Mouse (Mus musculus) kidney, adult 8-10 months (tissue): ENCODE measurements around the gene Cst6.
A peak's percentile ranks its signal among the peaks of the same experiment; 100 is the strongest.
"Not testable (repeated sequence)": the region's sequence is repeated elsewhere in the genome, so short reads cannot be mapped to it uniquely, and the experiment has no call there.

Source experiments
- DNase-seq, 2 experiments: peaks; one replicate each; pipeline ENCODE4 v3.0.0; 2022

The Cst6 gene

GRCm38 (mm10) chr19:5349502-5349873 lies at the start of gene Cst6:
TSS of gene Cst6 (minus strand) at chr19:5349574.
- not testable (repeated sequence) for DNase-seq

- DNase-seq: no peak
Measured at GRCm38 (mm10) chr19:5395371-5395770, 46.0 kb upstream of the Cst6 start.

- DNase-seq: no peak
Measured at GRCm38 (mm10) chr19:5394168-5394567, 44.8 kb upstream of the Cst6 start.

- peak; percentile 65 to 86 for DNase-seq
Measured at GRCm38 (mm10) chr19:5392892-5393291, 43.5 kb upstream of the Cst6 start.

GRCm38 (mm10) chr19:5390416-5390815 lies 41.0 kb upstream of the Cst6 start:
- DNase-seq: no peak

- DNase-seq: no peak
Measured at GRCm38 (mm10) chr19:5389647-5390046, 40.3 kb upstream of the Cst6 start.

- peak; percentile 96 to 97 for DNase-seq
Measured at GRCm38 (mm10) chr19:5388588-5389242, 39.3 kb upstream of the Cst6 start, which contains the start of gene Sart1. TSS of gene Sart1 (minus strand) at chr19:5388703.

GRCm38 (mm10) chr19:5388011-5388441 lies 38.7 kb upstream of the Cst6 start:
- DNase-seq: peak in 1 of 2 experiments; percentile 24

- no peak for DNase-seq
Measured at GRCm38 (mm10) chr19:5384715-5385114, 35.3 kb upstream of the Cst6 start.

GRCm38 (mm10) chr19:5383326-5383725 lies 34.0 kb upstream of the Cst6 start:
- no peak for DNase-seq

GRCm38 (mm10) chr19:5377446-5377845 lies 28.1 kb upstream of the Cst6 start:
- DNase-seq: no peak

- no peak for DNase-seq
Measured at GRCm38 (mm10) chr19:5374748-5375147, 25.4 kb upstream of the Cst6 start.

GRCm38 (mm10) chr19:5374177-5374576 lies 24.8 kb upstream of the Cst6 start:
- DNase-seq: no peak

- no peak for DNase-seq
Measured at GRCm38 (mm10) chr19:5372724-5373123, 23.4 kb upstream of the Cst6 start.

GRCm38 (mm10) chr19:5370932-5371331 lies 21.6 kb upstream of the Cst6 start:
- no peak for DNase-seq

- no peak for DNase-seq
Measured at GRCm38 (mm10) chr19:5367455-5367854, 18.1 kb upstream of the Cst6 start.

GRCm38 (mm10) chr19:5367053-5367359 lies 17.6 kb upstream of the Cst6 start, which contains the start of gene Banf1:
TSS of gene Banf1 (minus strand) at chr19:5367168.
- no peak for DNase-seq

GRCm38 (mm10) chr19:5366175-5367052 lies 17.0 kb upstream of the Cst6 start, which contains the start of gene Eif1ad:
TSS of gene Eif1ad (plus strand) at chr19:5366741.
- peak; percentile 91 to 95 for DNase-seq

- DNase-seq: no peak
Measured at GRCm38 (mm10) chr19:5365751-5366150, 16.4 kb upstream of the Cst6 start.

GRCm38 (mm10) chr19:5364124-5364523 lies 14.8 kb upstream of the Cst6 start:
- no peak for DNase-seq

GRCm38 (mm10) chr19:5362186-5362585 lies 12.8 kb upstream of the Cst6 start:
- no peak for DNase-seq

GRCm38 (mm10) chr19:5356080-5356479 lies 6.7 kb upstream of the Cst6 start:
- no peak for DNase-seq

GRCm38 (mm10) chr19:5353609-5354008 lies 4.2 kb upstream of the Cst6 start:
- DNase-seq: no peak
